Comparison of ENCODE assay signal across 9 mouse cellular contexts in the genomic region with DNA sequence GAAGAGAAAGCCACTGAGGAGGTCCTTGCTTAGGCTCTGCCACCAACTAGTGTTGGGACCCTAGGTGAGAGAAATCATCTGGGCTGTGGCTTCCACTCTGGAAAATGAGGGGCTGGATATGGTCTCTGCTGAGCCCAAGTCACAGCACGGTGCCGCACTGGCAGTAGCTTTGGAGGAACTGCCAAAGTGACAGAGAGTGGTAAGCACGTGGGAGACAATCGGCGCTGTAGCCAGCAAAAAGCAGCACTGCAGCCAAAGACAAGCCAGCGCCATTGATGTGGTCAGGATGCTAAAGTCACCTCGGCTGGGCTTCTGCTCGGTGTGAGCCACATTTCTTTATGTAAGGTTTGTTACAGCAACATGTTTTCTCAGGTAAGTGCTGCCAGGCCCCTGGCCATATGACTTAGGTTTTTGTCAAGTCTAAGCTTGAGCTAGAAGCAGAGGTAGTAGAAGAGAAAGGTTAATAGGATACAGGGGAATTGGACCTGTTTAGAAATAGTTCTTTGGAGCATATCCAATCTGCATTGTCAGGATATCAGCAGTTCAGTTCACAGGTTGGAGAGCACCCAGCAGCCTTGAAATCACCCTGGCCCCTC. TPM values are rescaled to one million over a fixed set of nuclear protein-coding genes. Genes with fewer than 3 reads are reported as not detected.
DNase-seq lines count a peak whose midpoint lies in the region; ATAC-seq and TF ChIP-seq lines count a peak whose summit lies in the region.
"Had no signal": no experiment of that assay in that cellular context is flagged by ENCODE, and none has a peak within 500 bp of the region (broad histone marks: within the 10 kb centered on the region; RNA-seq: fewer than 3 reads in every experiment).

No protein-coding gene starts in this region.

- TF ChIP-seq CTCF in midbrain, postnatal 0 days (IDR thresholded peaks at IDR 0.05), result no peak

- H3K4me2 ChIP-seq in midbrain, postnatal 0 days (ENCODE audit: low read depth, low read length, poor library complexity, severe bottlenecking), result no peak overlapping the region
- H3K4me2 ChIP-seq: intestine, embryonic 15.5 days had no signal

- H3K36me3 ChIP-seq in midbrain, postnatal 0 days (ENCODE audit: insufficient read depth, low read length), result no peaks in the 10 kb centered on the region
- H3K36me3 ChIP-seq in midbrain, embryonic 10.5 days, result no peaks in the 10 kb centered on the region
- H3K36me3 ChIP-seq: intestine, embryonic 15.5 days had no signal

- no peak overlapping the region for H3K27ac ChIP-seq in midbrain, postnatal 0 days (ENCODE audit: low read depth, low read length)
- no peak overlapping the region for H3K27ac ChIP-seq in midbrain, embryonic 10.5 days (replicated peaks)
- H3K27ac ChIP-seq: intestine, embryonic 15.5 days had no signal

- no peak overlapping the region for H3K9ac ChIP-seq in midbrain, postnatal 0 days (replicated peaks; ENCODE audit: low read length, poor library complexity, severe bottlenecking)
- H3K9ac ChIP-seq: intestine, embryonic 15.5 days had no signal

- ATAC-seq in midbrain, postnatal 0 days (ENCODE audit: low FRiP score), result peak; percentile 36; the same call in 1 of the 2 replicates
- ATAC-seq: intestine, embryonic 15.5 days had no signal

- no peaks in the 10 kb centered on the region for H3K9me3 ChIP-seq in midbrain, postnatal 0 days (ENCODE audit: low read length)
- H3K9me3 ChIP-seq in midbrain, embryonic 10.5 days (replicated peaks), result no peaks in the 10 kb centered on the region
- H3K9me3 ChIP-seq: intestine, embryonic 15.5 days had no signal

- WGBS in midbrain, postnatal 0 days, result 70% methylated on average over 8 of the region's 8 CpGs
- 84% methylated on average over 8 of the region's 8 CpGs for WGBS in midbrain, embryonic 10.5 days

- H3K4me3 ChIP-seq in midbrain, postnatal 0 days (ENCODE audit: low read depth, low read length), result no peak overlapping the region
- H3K4me3 ChIP-seq in midbrain, embryonic 10.5 days, result no peak overlapping the region
- H3K4me3 ChIP-seq: intestine, embryonic 15.5 days had no signal

- no peaks in the 10 kb centered on the region for H3K4me1 ChIP-seq in midbrain, postnatal 0 days (ENCODE audit: insufficient read depth, low read length)
- H3K4me1 ChIP-seq in midbrain, embryonic 10.5 days, result no peaks in the 10 kb centered on the region
- H3K4me1 ChIP-seq: intestine, embryonic 15.5 days had no signal

- peak; percentile 16 for DNase-seq in gastrocnemius, postnatal 10 days
- no peak for DNase-seq in gastrocnemius, adult 18-20 months (ENCODE audit: low spot score)
- peak; percentile 70 for DNase-seq in midbrain, postnatal 0 days (ENCODE audit: low spot score)
- DNase-seq in midbrain, embryonic 10.5 days (ENCODE audit: low spot score), result no peak
- peak; percentile 81 for DNase-seq in fat pad, adult 2 months (ENCODE audit: extremely low read depth, low read depth, low spot score)
- DNase-seq in right cerebral cortex, postnatal 10 days (ENCODE audit: low spot score in 2 of 2), result peak; percentile 56 to 57
- DNase-seq in ovary, postnatal 10 days (ENCODE audit: low spot score), result no peak
- DNase-seq in urinary bladder, adult 18-20 months (ENCODE audit: low spot score in 2 of 2), result no peak

- no peaks in the 10 kb centered on the region for H3K27me3 ChIP-seq in midbrain, postnatal 0 days (ENCODE audit: insufficient read depth, low read length)
- no peaks in the 10 kb centered on the region for H3K27me3 ChIP-seq in midbrain, embryonic 10.5 days (ENCODE audit: low read depth, poor library complexity, severe bottlenecking)
- H3K27me3 ChIP-seq: intestine, embryonic 15.5 days had no signal

RNA-seq across cellular contexts. Expression of gene Slc1a4, which starts 40.2 kb away (rescaled TPM):
- 1 to 10 TPM; 3.0 to 4.7 TPM for total RNA-seq in gastrocnemius, postnatal 10 days (2021)
- under 1 TPM; 0.46 to 0.83 TPM for total RNA-seq in gastrocnemius, adult 18-20 months (2021)
- total RNA-seq in midbrain, postnatal 0 days (2014; rRNA removed), result 177 and 180 TPM in 2 replicates
- 70.3 and 76.5 TPM in 2 replicates for polyA plus RNA-seq in midbrain, postnatal 0 days (2015; fragmentation: Nextera tagmentation; extraction: Ambion mirVana)
- 14.8 and 19.4 TPM in 2 replicates for polyA plus RNA-seq in midbrain, embryonic 10.5 days (2016; fragmentation: Nextera tagmentation; extraction: Ambion mirVana)

Comparison
In these comparisons a context has a peak if more than half of its experiments do, and no peak if none do; other contexts are left out.
1. DNase-seq: peak in gastrocnemius, postnatal 10 days (single experiment), midbrain, postnatal 0 days (single experiment), fat pad, adult 2 months (single experiment) and right cerebral cortex, postnatal 10 days (2 of 2); none in gastrocnemius, adult 18-20 months (single experiment), midbrain, embryonic 10.5 days (single experiment), ovary, postnatal 10 days (single experiment) and urinary bladder, adult 18-20 months (0 of 2).
2. RNA of gene Slc1a4, which starts 40.2 kb away (total RNA-seq): 177 to 180 TPM in midbrain, postnatal 0 days; 3.0 to 4.7 TPM in gastrocnemius, postnatal 10 days and 0.46 to 0.83 TPM in gastrocnemius, adult 18-20 months; every median in the first group is over 10 times any median in the second.